Mouse (Mus musculus): ENCODE measurements around the gene Pnmal1. TPM values are rescaled to one million over a fixed set of nuclear protein-coding genes. Genes with fewer than 3 reads are reported as not detected.

Pnmal1 gene
- 1.8 and 2.9 TPM in 2 replicates for polyA plus RNA-seq (2015; fragmentation: Nextera tagmentation; extraction: Ambion mirVana)

DNA sequence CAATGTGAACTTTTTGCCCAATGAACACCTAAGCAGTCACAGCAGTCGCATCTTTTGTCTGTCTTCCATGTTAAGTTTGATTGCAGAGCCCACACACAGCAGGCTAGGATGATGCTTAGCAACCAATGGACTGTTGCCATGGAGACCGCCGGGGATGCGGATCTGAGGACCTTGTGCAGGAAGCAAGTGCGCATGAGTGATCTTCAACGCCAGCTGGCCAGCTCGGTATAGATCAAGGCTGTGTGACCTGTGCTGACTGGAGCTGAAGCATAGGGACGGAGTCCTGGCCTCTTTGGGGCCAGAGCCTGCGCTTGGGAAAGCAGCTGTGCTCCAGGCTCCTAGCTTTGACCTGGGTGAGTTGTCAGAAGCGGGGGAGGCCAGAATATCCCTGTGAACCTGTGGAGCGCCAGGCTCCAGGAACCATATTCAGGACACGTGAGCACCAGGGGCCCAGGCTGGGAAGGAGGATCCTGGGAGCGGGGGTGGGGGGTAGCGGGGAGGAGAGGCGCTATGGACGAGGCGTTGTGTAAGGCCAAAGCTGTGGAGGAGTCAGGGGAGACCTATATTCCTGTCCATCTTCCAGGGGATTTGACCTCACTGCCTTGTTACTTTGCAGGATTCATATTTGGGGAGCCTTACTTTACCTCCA is at the start of gene Pnmal1:
Gene Pnmal1 (plus strand): TSS at position 141 of the 649 bp plus-strand sequence.
- no peak within 1 kb of the TSS for H3K27ac ChIP-seq (replicated peaks)
- 24% methylated on average over 17 of the region's 17 CpGs for WGBS
- no peak within 1 kb of the TSS for H3K4me2 ChIP-seq (replicated peaks)
- H3K9me3 ChIP-seq (replicated peaks), result no peaks in the 10 kb centered on the region
- no peak within 1 kb of the TSS for H3K4me3 ChIP-seq (replicated peaks)
- H3K27me3 ChIP-seq, result no peaks in the 10 kb centered on the region
- ATAC-seq (ENCODE audit: insufficient number of reproducible peaks, low FRiP score, low TSS enrichment, low read depth), result 0 out of 2 replicates have a peak, but pooled peaks have one; percentile 27
- no peak within 1 kb of the TSS for H3K9ac ChIP-seq
- H3K4me1 ChIP-seq, result 0 out of 2 replicates have a peak, but pooled peaks cover 5% of the 10 kb centered on the region
- no peaks in the 10 kb centered on the region for H3K36me3 ChIP-seq

DNA sequence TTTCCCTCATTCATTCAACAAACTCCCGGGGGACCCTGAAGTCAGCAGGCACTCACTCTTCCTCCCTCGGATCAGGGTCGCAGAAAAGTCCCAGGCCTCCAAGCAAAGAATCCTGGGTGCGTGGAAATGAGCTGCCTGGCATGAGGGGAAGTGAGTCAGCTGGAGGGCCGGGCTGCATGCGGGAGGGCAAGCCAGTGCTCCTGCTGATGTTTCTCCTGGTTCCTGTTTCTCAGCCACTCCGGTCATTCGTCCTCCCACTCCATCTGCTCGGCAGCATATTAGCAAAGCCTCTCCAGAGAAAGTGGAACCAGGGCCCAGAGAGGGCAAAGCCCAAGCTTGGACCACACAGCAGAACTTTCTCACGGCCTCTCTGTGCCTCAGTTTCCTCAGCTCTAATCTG is 49.6 kb upstream of the Pnmal1 start:
- H3K9me3 ChIP-seq (replicated peaks), result no peaks in the 10 kb centered on the region
- no peak for ATAC-seq (ENCODE audit: insufficient number of reproducible peaks, low FRiP score, low TSS enrichment, low read depth)
- H3K4me3 ChIP-seq (replicated peaks), result no peak overlapping the region

DNA sequence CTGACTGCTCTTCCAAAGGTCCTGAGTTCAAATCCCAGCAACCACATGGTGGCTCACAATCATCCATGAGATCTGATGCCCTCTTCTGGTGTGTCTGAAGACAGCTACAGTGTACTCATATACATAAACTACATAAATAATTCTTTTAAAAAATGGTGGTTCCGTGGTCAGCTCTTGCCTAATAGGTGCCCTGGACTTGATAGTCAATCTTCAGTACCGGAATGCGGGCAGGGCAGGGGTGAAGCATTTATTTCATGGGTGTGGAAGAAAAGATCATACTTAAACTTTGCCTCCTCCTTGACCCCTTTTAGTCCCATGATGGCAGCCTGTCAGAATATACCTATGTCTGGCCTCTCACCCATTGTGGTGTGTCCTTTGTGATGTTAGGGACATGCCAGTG is 47.6 kb upstream of the Pnmal1 start:
- H3K4me2 ChIP-seq (replicated peaks), result no peak overlapping the region
- 91% methylated on average over 3 of the region's 3 CpGs for WGBS
- ATAC-seq (ENCODE audit: insufficient number of reproducible peaks, low FRiP score, low TSS enrichment, low read depth), result no peak
- H3K4me1 ChIP-seq, result peaks cover 40% of the 10 kb centered on the region
- H3K36me3 ChIP-seq, result peaks cover 28% of the 10 kb centered on the region
- 0 out of 2 replicates have a peak overlapping the region, but pooled peaks have one; percentile 68 for H3K27ac ChIP-seq (replicated peaks)
- H3K4me3 ChIP-seq (replicated peaks), result no peak overlapping the region
- H3K27me3 ChIP-seq, result no peaks in the 10 kb centered on the region
- no peak overlapping the region for H3K9ac ChIP-seq
- H3K9me3 ChIP-seq (replicated peaks), result no peaks in the 10 kb centered on the region

More for the DNA sequence above, 49.6 kb upstream of the Pnmal1 start:
- Histone ChIP-seq H3K4me1 (peaks cover 52% of the 10 kb centered on the region), H3K9ac (no peak overlapping the region), H3K4me2 (replicated peaks) (no peak overlapping the region), H3K27me3 (no peaks in the 10 kb centered on the region), H3K27ac (replicated peaks) (no peak overlapping the region), H3K36me3 (peaks cover 10% of the 10 kb centered on the region)
- 52% methylated on average over 10 of the region's 10 CpGs for WGBS

DNA sequence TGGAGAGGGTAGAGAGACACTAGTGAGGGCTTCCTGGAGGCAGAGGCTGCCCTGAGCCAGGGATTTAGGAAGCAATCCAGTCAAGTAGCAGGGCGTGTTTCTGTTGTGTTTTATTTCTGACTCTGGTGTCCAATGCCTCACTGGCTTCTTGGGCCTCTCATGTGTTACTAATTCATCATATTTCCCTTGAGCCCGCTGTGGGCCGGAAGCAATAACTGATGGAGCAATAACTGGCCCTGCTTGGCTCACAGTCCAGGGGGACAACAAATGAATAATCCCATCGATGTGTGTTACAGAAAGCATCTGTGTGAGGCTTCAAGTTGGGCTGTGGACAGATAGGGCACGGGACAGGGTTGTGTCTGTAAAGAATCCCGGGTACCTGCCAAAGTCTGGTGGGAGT is 47.1 kb upstream of the Pnmal1 start:
- 53% methylated on average over 6 of the region's 6 CpGs for WGBS
- Histone ChIP-seq H3K4me2 (replicated peaks) (no peak overlapping the region), H3K36me3 (peaks cover 33% of the 10 kb centered on the region), H3K27ac (replicated peaks) (0 out of 2 replicates have a peak overlapping the region, but pooled peaks have one; percentile 68), H3K4me1 (peaks cover 37% of the 10 kb centered on the region), H3K27me3 (no peaks in the 10 kb centered on the region), H3K9me3 (replicated peaks) (no peaks in the 10 kb centered on the region), H3K4me3 (replicated peaks) (no peak overlapping the region), H3K9ac (no peak overlapping the region)
- no peak for ATAC-seq (ENCODE audit: insufficient number of reproducible peaks, low FRiP score, low TSS enrichment, low read depth)

DNA sequence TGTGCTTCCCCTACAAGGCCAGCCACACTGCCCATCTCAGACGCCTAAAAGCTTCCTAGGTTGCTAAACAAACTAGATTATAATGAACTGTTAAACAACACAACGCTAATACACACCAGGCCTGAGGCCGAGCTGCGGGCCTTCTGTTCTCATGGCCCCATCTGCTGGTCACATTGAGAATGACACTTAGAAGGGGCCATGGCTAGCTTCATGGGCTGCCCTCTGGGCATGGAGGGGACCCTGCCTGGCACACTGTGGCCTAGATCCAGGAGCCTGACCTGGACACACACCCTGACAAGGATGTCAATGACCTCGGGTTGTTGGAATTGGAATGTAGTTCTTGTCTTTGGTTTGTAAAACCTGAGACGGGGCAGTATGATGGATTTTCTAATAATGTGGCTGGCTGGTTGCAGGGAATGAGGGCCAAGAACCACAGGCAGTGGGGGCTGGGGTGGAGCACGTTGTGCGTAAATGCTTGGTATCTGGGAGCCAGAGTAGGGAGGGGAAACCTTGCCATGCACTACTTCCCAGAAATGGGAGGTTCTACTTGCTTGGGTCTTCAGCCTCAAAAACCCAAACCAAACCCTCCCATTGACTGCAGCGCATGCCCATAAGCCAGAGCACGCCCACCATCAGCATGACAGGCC is 45.5 kb upstream of the Pnmal1 start:
- Histone ChIP-seq H3K36me3 (peaks cover 47% of the 10 kb centered on the region), H3K4me1 (peaks cover 37% of the 10 kb centered on the region), H3K27ac (replicated peaks) (peak overlapping the region; percentile 68), H3K4me3 (replicated peaks) (no peak overlapping the region), H3K4me2 (replicated peaks) (no peak overlapping the region), H3K27me3 (no peaks in the 10 kb centered on the region), H3K9ac (no peak overlapping the region), H3K9me3 (replicated peaks) (no peaks in the 10 kb centered on the region)
- ATAC-seq (ENCODE audit: insufficient number of reproducible peaks, low FRiP score, low TSS enrichment, low read depth), result peak; percentile 56
- WGBS, result 29% methylated on average over 10 of the region's 10 CpGs

DNA sequence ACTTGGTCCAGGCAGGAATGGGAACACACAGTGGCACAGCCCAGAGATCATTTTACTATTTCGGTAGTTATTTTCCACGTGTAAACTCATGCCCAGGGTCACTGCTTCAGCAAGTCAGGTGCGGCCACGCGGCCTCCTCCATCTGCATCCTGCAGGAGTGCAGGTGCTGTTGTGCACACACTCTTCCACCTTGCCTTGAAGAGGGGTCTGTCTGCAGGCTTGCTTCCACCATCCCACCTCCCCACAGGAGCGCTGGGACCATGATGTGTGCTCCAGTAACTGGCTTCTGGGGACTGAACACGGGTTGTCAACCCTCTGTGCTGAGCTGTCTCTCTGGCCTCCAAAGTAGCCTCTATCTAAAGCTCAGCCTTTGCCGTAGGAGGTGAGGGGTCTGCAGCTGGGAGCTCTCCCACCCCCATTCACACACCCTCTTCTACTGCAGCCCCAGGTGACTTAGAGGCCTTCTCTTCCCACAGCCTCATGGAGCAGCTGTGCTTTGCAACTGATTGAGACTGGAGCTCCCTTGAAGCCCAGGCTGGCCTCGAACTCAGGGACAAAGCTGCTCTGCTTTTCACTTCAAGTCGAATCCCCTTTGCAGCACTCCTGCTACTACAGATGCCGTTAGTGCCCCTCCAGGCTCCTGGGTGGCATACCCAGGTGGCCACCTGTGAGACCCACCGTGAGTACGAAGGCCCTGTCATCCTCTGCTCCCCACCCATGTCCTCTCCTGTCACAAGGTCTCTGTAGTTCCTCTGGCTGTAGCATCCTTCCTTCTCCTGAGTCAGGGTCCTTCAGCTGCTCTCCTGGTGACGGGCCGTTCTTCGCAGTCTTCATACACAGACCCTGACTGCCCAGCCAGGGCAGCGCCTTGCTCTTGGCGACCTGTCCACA is 44.8 kb upstream of the Pnmal1 start:
- H3K27me3 ChIP-seq, result no peaks in the 10 kb centered on the region
- H3K4me1 ChIP-seq, result peaks cover 41% of the 10 kb centered on the region
- no peak overlapping the region for H3K4me2 ChIP-seq (replicated peaks)
- no peak overlapping the region for H3K9ac ChIP-seq
- 82% methylated on average over 18 of the region's 18 CpGs for WGBS
- H3K27ac ChIP-seq (replicated peaks), result peak overlapping the region; percentile 68; the same call in 1 of the 2 replicates
- no peak overlapping the region for H3K4me3 ChIP-seq (replicated peaks)
- H3K36me3 ChIP-seq, result peaks cover 47% of the 10 kb centered on the region
- H3K9me3 ChIP-seq (replicated peaks), result no peaks in the 10 kb centered on the region
- no peak for ATAC-seq (ENCODE audit: insufficient number of reproducible peaks, low FRiP score, low TSS enrichment, low read depth)

DNA sequence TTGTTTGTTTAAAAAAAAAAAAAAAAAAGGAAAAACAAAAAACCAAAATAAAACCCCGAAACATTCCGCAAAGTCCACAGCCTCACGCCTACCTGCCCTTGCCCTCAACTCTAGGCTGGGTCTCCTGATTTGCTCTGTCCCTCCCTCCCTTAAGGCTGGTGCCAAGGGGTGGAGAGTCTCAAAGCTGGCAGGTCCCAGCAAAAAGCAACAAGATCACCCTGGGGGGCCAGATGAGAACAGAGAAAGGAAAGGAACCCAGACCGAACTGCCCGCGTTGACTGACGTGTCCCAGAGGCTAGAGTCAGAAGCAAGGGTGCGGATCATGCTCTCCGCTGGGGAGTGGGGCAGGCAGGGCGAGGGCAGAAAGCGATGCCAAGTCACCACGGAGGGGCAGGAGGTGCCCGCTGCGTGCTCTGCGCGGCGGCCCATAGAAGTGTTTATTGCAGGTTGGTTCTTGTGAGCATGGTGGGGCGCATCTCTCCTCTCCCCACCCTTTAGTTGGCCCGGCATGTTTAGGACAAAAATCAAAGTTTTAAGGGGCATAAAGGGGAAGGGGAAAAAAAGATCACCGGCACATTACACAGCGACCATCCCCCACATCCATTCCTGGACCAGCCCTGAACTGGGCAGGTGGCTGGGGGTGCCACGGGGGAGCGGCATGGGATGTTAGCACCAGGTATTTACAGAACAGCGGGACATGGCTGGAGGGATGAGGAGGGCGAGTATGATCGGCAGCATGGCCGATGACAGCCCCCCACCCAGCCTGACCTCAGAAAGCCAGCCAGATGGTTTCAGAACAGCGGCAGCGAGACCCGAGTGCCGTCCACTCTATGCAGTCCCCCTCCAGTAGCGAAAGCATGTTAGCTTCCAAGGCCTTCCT is 43.8 kb upstream of the Pnmal1 start:
- peaks cover 51% of the 10 kb centered on the region for H3K4me1 ChIP-seq
- H3K36me3 ChIP-seq, result peaks cover 51% of the 10 kb centered on the region
- no peak overlapping the region for H3K27ac ChIP-seq (replicated peaks)
- ATAC-seq (ENCODE audit: insufficient number of reproducible peaks, low FRiP score, low TSS enrichment, low read depth), result no peak
- no peaks in the 10 kb centered on the region for H3K27me3 ChIP-seq
- 89% methylated on average over 32 of the region's 32 CpGs for WGBS
- no peak overlapping the region for H3K4me2 ChIP-seq (replicated peaks)
- no peak overlapping the region for H3K9ac ChIP-seq
- H3K9me3 ChIP-seq (replicated peaks), result no peaks in the 10 kb centered on the region
- no peak overlapping the region for H3K4me3 ChIP-seq (replicated peaks)

DNA sequence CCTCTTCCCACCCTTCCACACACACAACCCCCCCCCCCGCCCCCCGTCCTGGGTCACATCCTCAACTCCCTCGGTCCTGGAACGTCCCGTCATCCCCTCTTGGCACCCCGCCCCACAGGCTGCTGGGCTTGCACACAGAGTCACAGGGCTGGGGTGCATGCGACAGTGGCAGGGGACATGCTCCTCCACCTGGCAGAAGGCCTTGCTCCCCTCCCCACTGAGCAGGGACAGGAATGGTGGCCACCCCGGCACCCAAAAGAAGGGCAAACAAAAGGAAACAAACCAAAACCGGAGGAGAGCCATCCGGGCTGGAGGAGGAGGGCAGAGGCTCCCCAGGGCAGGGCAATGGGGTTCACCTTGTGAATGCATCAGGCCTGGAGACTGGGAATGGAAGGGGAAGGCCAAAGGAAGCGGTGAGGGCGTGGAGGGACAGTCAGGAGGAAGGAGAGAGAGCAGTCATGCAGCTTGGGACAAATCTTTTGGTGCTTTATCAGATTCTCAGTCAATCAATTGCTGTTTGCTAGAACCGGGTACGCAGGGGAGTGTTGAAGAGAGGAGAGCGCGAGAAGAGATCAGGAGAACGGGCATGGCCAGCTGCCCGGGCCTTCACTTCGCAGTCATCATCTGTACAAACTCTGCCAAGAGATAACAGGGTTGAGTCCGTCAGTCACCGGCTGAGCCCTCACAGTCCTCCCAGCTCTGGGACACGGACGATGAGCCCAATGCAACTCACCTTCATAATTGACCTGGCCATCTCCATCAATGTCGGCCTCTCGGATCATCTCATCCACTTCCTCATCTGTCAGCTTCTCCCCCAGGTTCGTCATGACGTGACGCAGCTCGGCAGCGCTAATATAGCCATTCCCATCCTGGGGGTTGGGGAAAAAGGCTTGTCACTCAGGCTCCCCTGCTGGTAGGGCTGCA is 42.9 kb upstream of the Pnmal1 start:
- ATAC-seq (ENCODE audit: insufficient number of reproducible peaks, low FRiP score, low TSS enrichment, low read depth), result no peak
- Histone ChIP-seq H3K36me3 (peaks cover 51% of the 10 kb centered on the region), H3K4me2 (replicated peaks) (no peak overlapping the region), H3K4me3 (replicated peaks) (no peak overlapping the region), H3K9ac (no peak overlapping the region), H3K27ac (replicated peaks) (no peak overlapping the region), H3K4me1 (peaks cover 60% of the 10 kb centered on the region), H3K27me3 (no peaks in the 10 kb centered on the region), H3K9me3 (replicated peaks) (no peaks in the 10 kb centered on the region)
- WGBS, result 84% methylated on average over 30 of the region's 30 CpGs

DNA sequence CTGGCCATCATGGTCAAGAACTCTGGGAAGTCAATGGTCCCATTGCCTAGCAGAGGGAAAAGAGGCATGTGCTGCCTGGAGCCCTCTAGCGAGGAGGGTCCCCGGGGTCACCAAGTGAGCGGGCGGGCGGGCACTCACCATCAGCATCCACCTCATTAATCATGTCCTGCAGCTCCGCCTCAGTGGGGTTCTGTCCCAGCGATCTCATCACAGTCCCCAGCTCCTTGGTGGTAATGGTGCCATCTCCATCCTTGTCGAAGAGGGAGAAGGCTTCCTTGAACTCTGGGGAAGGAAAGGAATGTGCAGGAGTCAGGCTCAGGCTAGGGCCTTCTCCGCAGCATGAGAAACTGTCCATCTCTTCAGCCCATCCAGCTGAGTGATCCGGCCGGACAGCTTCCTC is 42.0 kb upstream of the Pnmal1 start:
- peaks cover 51% of the 10 kb centered on the region for H3K36me3 ChIP-seq
- H3K9ac ChIP-seq, result no peak overlapping the region
- no peak overlapping the region for H3K27ac ChIP-seq (replicated peaks)
- no peak overlapping the region for H3K4me2 ChIP-seq (replicated peaks)
- H3K4me1 ChIP-seq, result peaks cover 64% of the 10 kb centered on the region
- no peaks in the 10 kb centered on the region for H3K27me3 ChIP-seq
- no peak overlapping the region for H3K4me3 ChIP-seq (replicated peaks)
- 84% methylated on average over 11 of the region's 11 CpGs for WGBS
- no peak for ATAC-seq (ENCODE audit: insufficient number of reproducible peaks, low FRiP score, low TSS enrichment, low read depth)
- no peaks in the 10 kb centered on the region for H3K9me3 ChIP-seq (replicated peaks)

DNA sequence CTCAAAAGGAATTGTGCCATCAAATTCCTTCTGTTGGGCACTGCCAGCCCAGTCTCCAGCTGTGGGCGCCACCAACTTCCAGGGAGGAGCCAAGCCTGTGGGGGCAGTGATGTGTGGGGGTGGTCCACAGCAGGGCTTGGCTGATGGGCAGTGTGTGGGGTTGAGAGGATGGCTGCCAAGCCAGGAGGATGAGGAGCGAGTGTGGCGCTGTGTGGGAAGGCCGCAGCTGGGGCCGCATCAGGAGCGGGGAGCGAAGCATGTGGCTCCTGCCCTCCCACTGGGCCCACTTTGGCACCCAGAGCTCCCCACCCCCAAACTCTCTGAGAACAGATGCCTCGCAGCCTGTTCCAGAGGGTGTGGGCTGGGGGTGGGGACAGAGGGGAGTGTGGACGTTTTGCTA is 41.5 kb upstream of the Pnmal1 start:
- H3K9ac ChIP-seq, result no peak overlapping the region

More for the DNA sequence above, 41.5 kb upstream of the Pnmal1 start:
- Histone ChIP-seq H3K27ac (replicated peaks) (no peak overlapping the region), H3K27me3 (no peaks in the 10 kb centered on the region), H3K4me2 (replicated peaks) (no peak overlapping the region), H3K4me3 (replicated peaks) (no peak overlapping the region), H3K36me3 (peaks cover 51% of the 10 kb centered on the region), H3K9me3 (replicated peaks) (no peaks in the 10 kb centered on the region), H3K4me1 (peaks cover 69% of the 10 kb centered on the region)
- ATAC-seq (ENCODE audit: insufficient number of reproducible peaks, low FRiP score, low TSS enrichment, low read depth), result no peak
- 77% methylated on average over 9 of the region's 9 CpGs for WGBS
